Mouse (Mus musculus) small intestine, adult 2 months (tissue): Measurements from ENCODE around the gene Vcpkmt. TPM values are rescaled to one million over a fixed set of nuclear protein-coding genes. Genes with fewer than 3 reads are reported as not detected.
A peak's percentile ranks its signal among the peaks of the same experiment; 100 is the strongest.
"Not testable (repeated sequence)": the region's sequence is repeated elsewhere in the genome, so short reads cannot be mapped to it uniquely, and the experiment has no call there.

ENCODE experiments used
- H3K27ac ChIP-seq: fragments of 200-500 bp; 2 replicates; pipeline ENCODE4 v1.5.1; 2012; ENCODE audit warnings: low read depth, low read length, control low read depth, inconsistent platforms; ENCODE audit not compliant: insufficient read depth
- H3K27me3 ChIP-seq: fragments of 200-500 bp; 2 replicates; pipeline ENCODE4 v1.6.1; 2012; ENCODE audit warnings: mild to moderate bottlenecking, moderate library complexity, low read length, inconsistent platforms; ENCODE audit not compliant: control insufficient read depth, insufficient read depth
- H3K36me3 ChIP-seq: fragments of 200-500 bp; 2 replicates; pipeline ENCODE4 v1.6.1; 2012; ENCODE audit warnings: mild to moderate bottlenecking, low read length, control low read depth, inconsistent platforms; ENCODE audit not compliant: control insufficient read depth, insufficient read depth
- H3K4me1 ChIP-seq: fragments of 200-500 bp; 2 replicates; pipeline ENCODE4 v1.6.1; 2012; ENCODE audit warnings: low read length, inconsistent platforms, mixed read lengths; ENCODE audit not compliant: control insufficient read depth, insufficient read depth, insufficient read length
- H3K4me3 ChIP-seq: fragments of 200-500 bp; 2 replicates; pipeline ENCODE4 v1.5.1; 2012; ENCODE audit warnings: low read depth, mild to moderate bottlenecking, control low read depth, inconsistent platforms, low read length, moderate library complexity
- CTCF ChIP-seq: fragments of 200-500 bp; IDR thresholded peaks from 2 replicates; pipeline ENCODE4 v1.5.1; 2012; ENCODE audit warnings: low read depth, mild to moderate bottlenecking, control low read depth, inconsistent platforms, low read length, moderate library complexity, mixed read lengths; ENCODE audit not compliant: insufficient replicate concordance, insufficient read length; ENCODE audit errors: extremely low read depth
- POLR2A ChIP-seq: fragments of 200-500 bp; IDR thresholded peaks from 2 replicates; pipeline ENCODE4 v1.6.1; 2012; ENCODE audit warnings: low read depth, mild to moderate bottlenecking, control low read depth, inconsistent platforms, low read length, moderate library complexity
- WGBS: fragments of 180-500 bp; shearing (Covaris S2); methylation state at CpG from one replicate; pipeline ENCODE4 v1.1.7; 2018; 5-methylcytosine and 5-hydroxymethylcytosine counted together
- polyA plus RNA-seq: library from polyadenylated mRNA; depleted of rRNA; stranded (reverse); fragments of >200 nt; gene quantifications from 2 replicates; pipeline ENCODE4 v1.2.3, GENCODE M21; 2012

Vcpkmt gene
- polyA plus RNA-seq, 1 experiment, result 7.6 TPM

DNA sequence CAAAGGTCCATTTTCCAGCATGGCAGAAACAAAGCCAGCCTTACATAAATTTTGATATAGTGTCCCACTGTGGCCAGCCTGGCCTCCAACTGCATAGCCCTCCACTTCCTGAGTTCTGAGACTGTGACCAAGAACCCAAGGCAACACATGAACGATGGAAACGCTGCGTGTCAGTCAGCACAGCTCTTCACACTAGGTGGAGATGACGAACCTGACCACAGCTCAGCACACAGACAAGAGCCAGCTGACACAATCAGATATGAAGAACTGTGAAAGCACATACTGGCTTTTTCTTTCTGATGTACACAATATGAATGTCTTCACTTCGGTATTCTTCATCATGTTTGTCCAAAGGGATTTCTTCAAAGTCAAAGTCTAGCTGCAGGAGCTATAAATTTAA lies 3.2 kb downstream of the Vcpkmt start:
- TF ChIP-seq CTCF (no peak), POLR2A (no peak)
- H3K4me3 ChIP-seq, result no peak overlapping the region
- no peaks in the 10 kb centered on the region for H3K27me3 ChIP-seq
- H3K36me3 ChIP-seq, result peaks cover 22% of the 10 kb centered on the region
- WGBS, result 34% methylated on average over 5 of the region's 5 CpGs
- H3K4me1 ChIP-seq, result peaks cover 5% of the 10 kb centered on the region; the same call in 1 of the 2 replicates
- no peak overlapping the region for H3K27ac ChIP-seq

GRCm38 (mm10) chr12:69576120-69576627 lies 6.7 kb downstream of the Vcpkmt start:
- Histone ChIP-seq H3K27me3 (no peaks in the 10 kb centered on the region), H3K36me3 (peaks cover 21% of the 10 kb centered on the region), H3K27ac (no peak overlapping the region), H3K4me3 (no peak overlapping the region), H3K4me1 (peaks cover 4% of the 10 kb centered on the region; the same call in 1 of the 2 replicates)
- WGBS, result 72% methylated on average over 9 of the region's 9 CpGs
- TF ChIP-seq CTCF (no peak), POLR2A (no peak)

DNA sequence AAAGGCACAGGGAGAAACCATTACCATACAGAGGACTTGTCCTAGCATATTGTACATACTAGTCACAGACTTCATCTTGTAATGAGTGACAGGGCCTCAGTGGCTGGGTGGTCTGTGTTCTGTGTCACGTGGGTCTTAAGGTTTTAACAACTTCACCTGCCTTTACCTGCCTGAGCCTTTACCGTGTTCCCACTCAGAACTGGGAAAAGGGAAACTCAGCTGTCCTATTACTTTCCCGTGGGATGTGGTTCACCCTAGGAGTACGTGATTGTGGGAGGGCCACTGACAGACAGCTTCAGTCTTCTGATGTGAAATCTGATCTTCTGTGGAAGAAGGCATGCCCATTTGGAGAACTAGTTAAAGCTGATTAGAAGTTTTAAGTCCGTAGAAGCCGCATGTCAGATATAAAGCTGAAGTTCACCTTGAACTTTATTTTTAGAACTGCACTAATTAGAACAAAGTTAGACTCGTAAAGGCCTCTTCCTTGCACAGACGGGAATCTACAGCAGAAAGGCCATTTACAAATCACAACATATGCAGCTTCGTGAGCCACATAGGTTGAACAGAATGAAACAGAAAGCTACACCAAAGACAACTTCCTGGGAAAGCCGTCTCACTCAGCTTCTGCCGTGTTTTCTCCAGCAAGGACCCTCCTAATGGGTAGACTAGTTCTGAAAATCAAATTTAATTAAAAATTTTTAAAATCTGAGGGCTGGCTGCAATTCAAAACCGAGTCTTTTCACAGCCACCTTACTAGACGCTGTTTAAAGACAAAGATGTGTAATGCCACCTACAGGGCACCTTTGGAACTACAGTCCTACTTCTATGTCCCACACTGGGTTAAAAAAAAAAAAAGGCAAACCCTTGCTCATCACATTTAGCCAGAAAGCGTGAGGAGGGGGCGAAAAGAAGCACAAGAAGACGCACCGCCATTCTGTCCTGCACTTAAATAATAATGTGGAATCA lies 8.6 kb downstream of the Vcpkmt start:
- Histone ChIP-seq H3K4me1 (peaks cover 2% of the 10 kb centered on the region; the same call in 1 of the 2 replicates), H3K36me3 (peaks cover 13% of the 10 kb centered on the region), H3K4me3 (peak overlapping the region; percentile 13; the same call in 1 of the 2 replicates), H3K27ac (peak overlapping the region; percentile 52), H3K27me3 (no peaks in the 10 kb centered on the region)
- no peak for TF ChIP-seq POLR2A
- TF ChIP-seq CTCF, result no peak
- WGBS, result 11% methylated on average over 17 of the region's 17 CpGs

GRCm38 (mm10) chr12:69573271-69573670 lies 9.6 kb downstream of the Vcpkmt start:
- Histone ChIP-seq H3K4me3 (no peak overlapping the region), H3K36me3 (peaks cover 11% of the 10 kb centered on the region), H3K27me3 (no peaks in the 10 kb centered on the region), H3K4me1 (peaks cover 2% of the 10 kb centered on the region; the same call in 1 of the 2 replicates), H3K27ac (peak overlapping the region; percentile 52; the same call in 1 of the 2 replicates)
- TF ChIP-seq POLR2A (no peak), CTCF (no peak)
- 71% methylated on average over 8 of the region's 8 CpGs for whole genome bisulfite sequencing

GRCm38 (mm10) chr12:69569926-69570325 lies 12.9 kb downstream of the Vcpkmt start:
- TF ChIP-seq POLR2A (no peak), CTCF (no peak)
- H3K36me3 ChIP-seq, result no peaks in the 10 kb centered on the region
- peaks cover 2% of the 10 kb centered on the region; the same call in 1 of the 2 replicates for H3K4me1 ChIP-seq
- WGBS, result 95% methylated on average over 3 of the region's 3 CpGs
- no peak overlapping the region for H3K27ac ChIP-seq
- H3K27me3 ChIP-seq, result no peaks in the 10 kb centered on the region
- H3K4me3 ChIP-seq, result no peak overlapping the region

DNA sequence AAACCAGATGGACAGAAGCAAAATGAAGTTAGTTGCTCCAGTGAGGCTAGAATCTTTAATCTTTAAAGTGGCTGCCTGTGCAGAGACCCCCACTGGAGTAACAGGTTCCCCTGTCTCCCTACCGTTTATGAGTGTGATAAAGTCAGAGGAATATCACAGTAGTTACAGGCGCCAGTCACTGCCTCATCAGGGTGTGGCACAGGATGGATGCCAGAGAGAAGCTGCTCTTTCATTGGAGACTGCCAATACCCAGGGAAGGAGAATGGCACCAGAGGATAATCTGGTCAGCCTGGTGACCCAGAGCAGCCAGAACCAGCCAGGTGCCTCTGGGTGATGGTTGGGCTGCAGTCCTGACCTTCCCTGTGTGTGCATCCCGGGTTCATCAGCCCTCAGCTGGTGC lies 14.6 kb downstream of the Vcpkmt start:
- TF ChIP-seq POLR2A, result no peak
- TF ChIP-seq CTCF, result no peak
- Histone ChIP-seq H3K4me1 (peaks cover 1% of the 10 kb centered on the region; the same call in 1 of the 2 replicates), H3K27ac (no peak overlapping the region), H3K4me3 (no peak overlapping the region), H3K27me3 (no peaks in the 10 kb centered on the region), H3K36me3 (no peaks in the 10 kb centered on the region)
- 42% methylated on average over 3 of the region's 3 CpGs for WGBS

GRCm38 (mm10) chr12:69561006-69561405 lies 21.8 kb downstream of the Vcpkmt start:
- H3K4me3 ChIP-seq, H3K36me3 ChIP-seq, H3K27ac ChIP-seq, H3K27me3 ChIP-seq, H3K4me1 ChIP-seq: not testable (repeated sequence)
- 87% methylated on average over 6 of the region's 6 CpGs for WGBS
